Mouse (Mus musculus) MEL (cell line): ENCODE results near the gene Slc1a4. TPM values are rescaled to one million over a fixed set of nuclear protein-coding genes. Genes with fewer than 3 reads are reported as not detected.

Experiments used
- DNase-seq: peaks from one replicate; pipeline ENCODE4 v3.0.0; 2011; ENCODE audit warnings: low read depth, low spot score
- H3K27ac ChIP-seq: 2 replicates; pipeline ENCODE4 v1.5.1; 2012; ENCODE audit warnings: low read depth, mild to moderate bottlenecking, control low read depth, low read length, moderate library complexity; ENCODE audit not compliant: control insufficient read depth
- H3K27me3 ChIP-seq, 2 experiments: fragments of 150-350 bp in 1 of 2; sonication (generic) in 1 of 2; 2 replicates each; pipeline ENCODE4 v1.6.1; 2012; ENCODE audit warnings: low read length in 2 of 2, mild to moderate bottlenecking in 2 of 2, improper control_type of control experiment in 1 of 2, moderate library complexity in 1 of 2; ENCODE audit not compliant: insufficient read depth in 2 of 2, control insufficient read depth in 1 of 2
- H3K36me3 ChIP-seq, 2 experiments: 2 replicates each; pipeline ENCODE4 v1.6.1; 2012 to 2014; ENCODE audit warnings: low read length in 2 of 2, improper control_type of control experiment in 1 of 2, inconsistent platforms in 1 of 2, mild to moderate bottlenecking in 1 of 2; ENCODE audit not compliant: insufficient read depth in 2 of 2, control insufficient read depth in 1 of 2
- H3K4me1 ChIP-seq, 2 experiments: fragments of 150-350 bp in 1 of 2; sonication (generic) in 1 of 2; 2 replicates each; pipeline ENCODE4 v1.6.1; 2012; ENCODE audit warnings: low read length in 2 of 2, improper control_type of control experiment in 1 of 2, mild to moderate bottlenecking in 1 of 2; ENCODE audit not compliant: insufficient read depth in 2 of 2, control insufficient read depth in 1 of 2
- H3K4me3 ChIP-seq, 2 experiments: fragments of 150-350 bp in 1 of 2; sonication (generic) in 1 of 2; 2 replicates each; pipeline ENCODE4 v1.5.1; 2012; ENCODE audit warnings: low read depth in 2 of 2, low read length in 2 of 2, mild to moderate bottlenecking in 2 of 2, moderate library complexity in 2 of 2, control low read depth in 1 of 2, improper control_type of control experiment in 1 of 2; ENCODE audit not compliant: control insufficient read depth in 1 of 2, insufficient read depth in 1 of 2
- H3K79me2 ChIP-seq: 2 replicates; pipeline ENCODE4 v1.6.1; 2012; ENCODE audit warnings: mild to moderate bottlenecking, low read length, moderate library complexity; ENCODE audit not compliant: control insufficient read depth, poor library complexity, insufficient read depth
- H3K9ac ChIP-seq: 2 replicates; pipeline ENCODE4 v1.6.1; 2012; ENCODE audit warnings: low read depth, mild to moderate bottlenecking, control low read depth, low read length, moderate library complexity; ENCODE audit not compliant: control insufficient read depth, poor library complexity, severe bottlenecking
- H3K9me3 ChIP-seq: fragments of 150-350 bp; sonication (generic); replicated peaks from 2 replicates; pipeline ENCODE4 v1.6.1; 2012; ENCODE audit warnings: mild to moderate bottlenecking, low read length, improper control_type of control experiment, moderate library complexity; ENCODE audit not compliant: insufficient read depth
- E2F4 ChIP-seq: IDR thresholded peaks from 2 replicates; pipeline ENCODE4 v1.6.1; 2011; ENCODE audit warnings: low read depth, low read length, improper control_type of control experiment, borderline replicate concordance
- ETS1 ChIP-seq: IDR thresholded peaks from 2 replicates; pipeline ENCODE4 v1.6.1; 2012; ENCODE audit warnings: low read depth, mild to moderate bottlenecking, inconsistent platforms, low read length, improper control_type of control experiment, moderate library complexity
- GABPA ChIP-seq: IDR thresholded peaks from 2 replicates; pipeline ENCODE4 v1.6.1; 2012; ENCODE audit warnings: low read depth, mild to moderate bottlenecking, inconsistent platforms, low read length, improper control_type of control experiment, moderate library complexity
- JUND ChIP-seq: IDR thresholded peaks from 2 replicates; pipeline ENCODE4 v1.6.1; 2011; ENCODE audit warnings: low read depth, mild to moderate bottlenecking, improper control_type of control experiment, low read length
- KAT2A ChIP-seq: conservative IDR thresholded peaks from 2 replicates; pipeline ENCODE4 v1.6.1; 2012; ENCODE audit warnings: low read depth, low read length, improper control_type of control experiment, inconsistent platforms
- MXI1 ChIP-seq: IDR thresholded peaks from 2 replicates; pipeline ENCODE4 v1.6.1; 2011; ENCODE audit warnings: mild to moderate bottlenecking, low read depth, low read length, improper control_type of control experiment
- NRF1 ChIP-seq: IDR thresholded peaks from 2 replicates; pipeline ENCODE4 v1.6.1; 2014; ENCODE audit warnings: low read depth, mild to moderate bottlenecking, inconsistent platforms, low read length, improper control_type of control experiment, moderate library complexity; ENCODE audit not compliant: poor library complexity, insufficient read depth, severe bottlenecking
- RAD21 ChIP-seq: IDR thresholded peaks from 2 replicates; pipeline ENCODE4 v1.6.1; 2011; ENCODE audit warnings: mild to moderate bottlenecking, low read depth, low read length, improper control_type of control experiment
- SIN3A ChIP-seq: IDR thresholded peaks from 2 replicates; pipeline ENCODE4 v1.6.1; 2012; ENCODE audit warnings: low read length, improper control_type of control experiment, inconsistent platforms
- TAL1 ChIP-seq: IDR thresholded peaks from 2 replicates; pipeline ENCODE4 v1.6.1; 2012; ENCODE audit warnings: mild to moderate bottlenecking, inconsistent platforms, low read length, moderate library complexity, mixed read lengths
- TBP ChIP-seq: IDR thresholded peaks from 2 replicates; pipeline ENCODE4 v1.8.0; 2011; ENCODE audit warnings: low read depth, low read length, improper control_type of control experiment
- UBTF ChIP-seq: IDR thresholded peaks from 2 replicates; pipeline ENCODE4 v1.6.1; 2012; ENCODE audit warnings: low read depth, mild to moderate bottlenecking, inconsistent platforms, low read length, improper control_type of control experiment, moderate library complexity, borderline replicate concordance; ENCODE audit not compliant: insufficient read depth
- USF2 ChIP-seq, 2 experiments: IDR thresholded peaks; 2 replicates each; pipeline ENCODE4 v1.6.1; 2011 to 2012; ENCODE audit warnings: improper control_type of control experiment in 2 of 2, low read length in 2 of 2, borderline replicate concordance in 1 of 2, inconsistent platforms in 1 of 2, low read depth in 1 of 2, mild to moderate bottlenecking in 1 of 2; ENCODE audit not compliant: insufficient read depth in 1 of 2
- ZC3H11A ChIP-seq: IDR thresholded peaks from 2 replicates; pipeline ENCODE4 v1.6.1; 2012; ENCODE audit warnings: low read depth, mild to moderate bottlenecking, inconsistent platforms, low read length, improper control_type of control experiment
- ZKSCAN1 ChIP-seq: IDR thresholded peaks from 2 replicates; pipeline ENCODE4 v1.6.1; 2012; ENCODE audit warnings: low read depth, mild to moderate bottlenecking, inconsistent platforms, low read length, improper control_type of control experiment, moderate library complexity
- polyA plus RNA-seq, 2 experiments: library from polyadenylated mRNA; stranded (reverse) in 1 of 2; unstranded in 1 of 2; fragments of >175 nt in 1 of 2; fragments of >200 nt in 1 of 2; gene quantifications; 2 replicates each; pipeline versions ENCODE4 v1.2.1 to v1.2.4; 2012; ENCODE audit warnings: low replicate concordance in 2 of 2, low read depth in 1 of 2; ENCODE audit not compliant: insufficient read length in 2 of 2, insufficient read depth in 1 of 2, missing spikeins in 1 of 2
- total RNA-seq: library from RNA; depleted of rRNA; stranded (reverse); fragments of 300-350 nt; gene quantifications from 2 replicates; pipeline ENCODE4 v1.2.3, GENCODE M21; 2012

The Slc1a4 gene
- total and polyA plus RNA-seq, 3 experiments = 21.7 to 32.3 TPM; not detected in 1

- no peaks in the 10 kb centered on the region for H3K9me3 ChIP-seq
- no peak overlapping the region for H3K9ac ChIP-seq
- no peaks in the 10 kb centered on the region for H3K79me2 ChIP-seq
- no peak for DNase-seq
- TF ChIP-seq KAT2A = no peak
- TF ChIP-seq TAL1 = no peak
- no peak for TF ChIP-seq NRF1
- no peak for TF ChIP-seq TBP
- TF ChIP-seq E2F4 = no peak
- no peak for TF ChIP-seq GABPA
- TF ChIP-seq ZKSCAN1 = no peak
- TF ChIP-seq SIN3A = no peak
- TF ChIP-seq UBTF = no peak
- TF ChIP-seq JUND = no peak
- TF ChIP-seq ZC3H11A = no peak
- TF ChIP-seq USF2 (IDR thresholded peaks at IDR 0.05; ENCODE audit: borderline replicate concordance in 1 of 2, insufficient read depth in 1 of 2, low read depth in 1 of 2, low read length in 2 of 2) = no peak
- TF ChIP-seq ETS1 = no peak
- no peak for TF ChIP-seq RAD21
- no peaks in the 10 kb centered on the region for H3K36me3 ChIP-seq
- no peaks in the 10 kb centered on the region for H3K4me1 ChIP-seq
- no peak overlapping the region for H3K27ac ChIP-seq
- no peak overlapping the region for H3K4me3 ChIP-seq
- peaks cover 2 to 5% of the 10 kb centered on the region in 2 experiments; a peak in 2 of 4 replicates for H3K27me3 ChIP-seq
Measured at GRCm38 (mm10) chr11:20372616-20373211, 40.2 kb upstream of the Slc1a4 start.

- DNase-seq = no peak
- Histone ChIP-seq H3K36me3 (no peaks in the 10 kb centered on the region), H3K9ac (no peak overlapping the region), H3K27ac (no peak overlapping the region), H3K79me2 (no peaks in the 10 kb centered on the region), H3K9me3 (no peaks in the 10 kb centered on the region), H3K4me1 (no peaks in the 10 kb centered on the region), H3K27me3 (peaks cover 2 to 5% of the 10 kb centered on the region in 2 experiments; a peak in 2 of 4 replicates), H3K4me3 (no peak overlapping the region)
- no peak for TF ChIP-seq RAD21
Measured at GRCm38 (mm10) chr11:20370486-20370885, 38.0 kb upstream of the Slc1a4 start.

GRCm38 (mm10) chr11:20366456-20366855, 33.9 kb upstream of the Slc1a4 start:
- Histone ChIP-seq H3K79me2 (no peaks in the 10 kb centered on the region), H3K9me3 (no peaks in the 10 kb centered on the region), H3K4me3 (no peak overlapping the region), H3K4me1 (no peaks in the 10 kb centered on the region), H3K9ac (no peak overlapping the region), H3K27me3 (peaks cover 2 to 5% of the 10 kb centered on the region in 2 experiments; a peak in 2 of 4 replicates), H3K36me3 (no peaks in the 10 kb centered on the region), H3K27ac (no peak overlapping the region)
- DNase-seq = no peak
- TF ChIP-seq MXI1 = no peak
